Mouse (Mus musculus) skeletal muscle tissue, adult 2 months (tissue): ENCODE results near the gene Kdm1a.

Source experiments
- DNase-seq: peaks from one replicate; pipeline ENCODE4 v3.0.0-alpha.2; 2012; ENCODE audit warnings: low read depth, low spot score

Gene Kdm1a

DNA sequence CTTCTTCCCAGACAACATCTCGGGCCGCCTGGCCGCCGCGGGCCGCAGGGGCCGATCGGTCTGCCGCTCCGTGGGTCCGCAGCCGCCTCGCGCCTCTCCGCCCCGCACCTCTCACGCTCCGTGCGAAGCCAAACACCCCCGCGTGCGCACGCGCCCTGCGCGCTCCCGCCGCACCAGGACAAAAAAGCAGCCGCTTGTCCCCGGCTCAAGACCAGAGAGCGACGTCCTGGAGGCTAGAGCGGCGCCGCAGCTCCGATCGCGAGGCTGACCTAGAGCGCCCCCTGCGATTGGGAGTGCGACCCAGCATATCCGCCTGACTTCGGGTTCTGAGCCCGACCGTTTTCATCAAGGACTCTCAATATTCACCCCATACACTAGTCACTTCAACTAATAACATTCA, at the start of gene Kdm1a:
TSS of gene Kdm1a (minus strand) at position 156 of the 400 bp plus-strand sequence.
- DNase-seq: peak; percentile 90

GRCm38 (mm10) chr4:136651882-136652527, 49.5 kb upstream of the Kdm1a start:
- DNase-seq: no peak

DNA sequence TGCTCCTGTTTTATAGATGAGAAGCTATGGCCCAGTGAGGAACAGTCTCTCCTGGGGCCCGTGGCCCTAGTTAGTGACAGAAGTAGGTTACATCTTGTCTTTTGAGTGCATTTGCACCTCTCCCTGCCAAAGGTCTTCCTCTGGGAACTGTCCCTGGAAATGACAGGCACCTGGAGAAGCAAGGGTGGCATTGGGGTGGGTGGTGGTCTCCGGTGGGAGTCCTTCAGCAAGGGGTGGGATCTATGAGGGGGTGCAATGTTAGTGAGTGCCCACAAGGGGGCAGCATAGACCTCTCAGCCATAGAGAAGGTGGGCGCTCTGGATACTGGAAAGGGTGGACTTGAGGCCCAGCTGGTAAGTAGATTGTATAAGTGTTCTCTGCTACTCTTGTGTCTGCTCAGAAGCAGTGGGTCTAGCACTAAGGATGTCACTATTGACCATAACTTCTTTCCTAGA, 48.9 kb upstream of the Kdm1a start:
- no peak for DNase-seq

DNA sequence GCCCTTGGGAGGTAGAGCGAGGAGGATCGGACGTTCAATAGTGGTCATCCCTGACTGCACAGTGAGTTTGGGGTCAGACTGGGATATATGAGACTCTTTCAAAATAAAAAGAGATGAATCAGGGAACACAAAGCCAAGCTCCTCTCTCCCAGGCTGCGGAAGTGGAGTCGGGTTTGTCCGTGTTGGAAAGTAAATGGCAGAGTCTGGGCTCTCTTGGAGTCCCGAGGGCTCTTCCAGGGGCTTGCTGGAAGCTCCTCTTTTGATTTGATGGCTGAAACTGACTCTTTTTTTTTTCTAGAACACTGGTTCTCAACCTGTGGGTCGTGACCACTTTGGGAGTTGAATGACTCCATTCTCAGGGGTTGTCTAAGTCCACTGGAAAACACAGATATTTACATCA, 47.7 kb upstream of the Kdm1a start:
- no peak for DNase-seq

DNA sequence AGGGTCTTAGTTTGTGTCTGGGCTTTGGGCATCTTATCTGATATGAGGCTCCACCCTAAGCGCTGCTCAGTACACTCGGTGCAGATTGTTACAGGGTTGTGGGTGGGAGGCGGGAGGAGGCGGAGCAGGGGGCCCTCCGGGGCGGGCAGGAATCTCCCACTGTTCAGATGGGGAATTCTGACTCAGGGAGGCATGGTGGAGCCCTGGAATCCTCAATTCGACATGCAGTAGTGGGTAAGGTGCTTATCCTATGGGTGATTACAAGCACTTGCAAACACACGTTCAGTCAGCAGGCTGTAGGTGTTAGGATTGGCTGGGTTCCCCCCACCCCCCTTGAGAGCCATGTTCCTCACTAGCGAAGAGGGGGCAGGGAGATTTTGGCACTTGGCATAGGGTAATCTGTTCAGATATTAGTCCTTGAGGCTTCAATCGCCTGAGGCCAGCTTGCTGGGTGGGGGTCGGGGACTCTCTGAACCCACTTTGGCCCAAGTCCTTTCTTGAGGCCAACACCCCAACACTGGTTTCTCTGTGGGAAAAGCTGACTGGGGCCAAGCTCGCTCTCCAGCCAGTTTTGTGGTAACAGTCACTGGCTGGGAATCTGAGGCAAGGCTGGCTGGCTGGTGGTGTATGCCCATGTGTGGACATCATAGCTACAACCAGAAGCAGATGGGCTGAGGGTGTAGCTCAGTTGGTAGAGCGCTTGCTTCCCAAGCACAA, 47.1 kb upstream of the Kdm1a start:
- no peak for DNase-seq

GRCm38 (mm10) chr4:136648922-136649479, 46.5 kb upstream of the Kdm1a start:
- DNase-seq: peak; percentile 20

DNA sequence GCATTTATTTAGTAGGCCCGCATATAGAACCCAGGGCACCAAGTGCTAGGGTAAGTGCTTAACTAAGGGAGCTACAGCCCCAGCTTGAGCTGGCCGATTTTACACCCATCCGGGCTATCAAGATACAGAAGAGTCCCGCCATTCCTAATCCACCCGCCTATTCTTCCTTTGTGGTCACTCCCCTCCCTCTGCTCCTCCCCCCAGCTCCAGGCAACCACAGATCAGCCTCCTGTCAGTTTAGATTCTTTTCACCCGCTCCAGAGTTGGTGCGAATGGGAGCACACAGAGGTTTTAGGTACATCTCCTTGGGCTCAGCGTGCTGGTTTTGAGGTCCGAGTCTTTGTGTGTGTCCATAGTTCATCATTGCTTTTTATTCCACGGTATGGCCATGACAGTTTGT, 36.4 kb upstream of the Kdm1a start:
- no peak for DNase-seq

DNA sequence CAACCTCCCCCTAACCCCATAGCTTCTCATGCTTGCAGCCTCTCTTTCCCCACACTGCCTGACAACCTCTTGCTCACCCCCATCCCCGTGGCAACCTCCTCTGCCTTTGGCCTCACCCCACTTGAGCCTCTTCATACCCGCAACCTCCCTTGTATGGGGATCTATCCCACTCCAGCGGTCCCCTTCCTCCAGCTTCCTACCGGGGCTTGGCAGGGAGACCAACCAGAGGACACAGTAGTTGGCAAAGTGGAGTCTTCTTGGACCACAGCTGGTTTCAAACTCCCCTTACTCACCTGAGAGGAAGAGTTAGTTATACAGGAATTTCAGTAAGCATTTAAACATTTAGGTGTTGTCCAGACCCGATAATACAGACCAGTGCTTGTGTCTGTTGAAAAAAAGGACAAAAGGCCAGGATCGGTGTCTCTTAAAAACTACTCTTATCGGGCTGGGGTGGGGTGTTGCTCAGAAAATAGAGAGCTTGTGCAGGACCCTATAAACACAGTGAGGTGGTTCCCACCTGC, 35.8 kb upstream of the Kdm1a start:
- no peak for DNase-seq

DNA sequence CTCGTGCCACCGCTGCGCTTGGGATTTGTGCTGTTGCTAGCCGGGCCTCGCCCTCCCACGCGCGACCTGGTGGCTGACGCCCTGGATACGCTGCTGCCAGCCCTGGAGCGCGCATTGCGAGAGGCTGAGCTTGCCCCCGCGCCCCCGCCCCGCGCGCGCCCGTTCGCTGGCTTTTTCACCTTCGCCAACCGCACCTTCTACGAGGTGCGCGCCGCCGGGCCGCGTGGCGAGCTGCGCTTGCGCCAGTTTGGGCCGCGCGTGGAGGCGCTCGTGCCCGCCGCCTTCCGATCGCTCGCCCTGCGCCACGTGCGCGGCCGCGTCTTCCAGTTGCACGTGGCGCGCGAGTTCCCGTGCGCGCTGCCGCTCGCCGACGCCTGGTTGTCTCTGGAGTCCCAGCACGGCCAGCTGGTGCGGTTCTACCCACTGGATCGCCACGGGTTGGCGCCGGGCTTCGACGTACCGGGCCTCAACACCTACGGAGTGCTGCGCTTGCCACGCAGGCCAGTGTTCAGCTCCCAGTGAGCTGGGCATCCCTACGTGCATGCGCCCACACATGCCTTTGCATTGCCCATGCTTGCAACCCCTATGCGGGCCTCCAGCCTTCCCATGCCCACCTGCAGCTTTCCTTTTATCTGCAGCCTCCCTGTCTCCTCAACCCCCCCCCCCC, 35.2 kb upstream of the Kdm1a start:
- no peak for DNase-seq

GRCm38 (mm10) chr4:136636983-136637562, 34.5 kb upstream of the Kdm1a start:
- DNase-seq: no peak

DNA sequence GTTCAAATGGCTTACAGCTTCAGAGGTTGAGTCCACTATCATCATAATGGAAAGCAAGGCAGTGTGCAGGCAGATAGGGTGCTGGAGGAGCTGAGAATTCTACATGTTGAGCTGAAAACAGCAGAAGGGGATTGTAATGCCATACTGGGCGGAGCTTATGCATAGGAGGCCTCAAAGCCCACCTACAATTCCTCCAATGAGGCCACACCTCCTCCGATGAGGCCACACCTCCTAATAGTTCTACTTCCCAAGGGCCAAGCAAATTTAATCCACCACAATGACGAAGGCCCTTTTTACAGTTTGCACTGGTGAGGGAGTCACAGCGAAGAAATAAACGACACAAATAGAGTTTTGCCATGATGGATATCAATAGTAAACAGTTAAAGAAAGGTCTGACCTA, 34.0 kb upstream of the Kdm1a start:
- no peak for DNase-seq

GRCm38 (mm10) chr4:136635995-136636394, 33.5 kb upstream of the Kdm1a start:
- DNase-seq: no peak

DNA sequence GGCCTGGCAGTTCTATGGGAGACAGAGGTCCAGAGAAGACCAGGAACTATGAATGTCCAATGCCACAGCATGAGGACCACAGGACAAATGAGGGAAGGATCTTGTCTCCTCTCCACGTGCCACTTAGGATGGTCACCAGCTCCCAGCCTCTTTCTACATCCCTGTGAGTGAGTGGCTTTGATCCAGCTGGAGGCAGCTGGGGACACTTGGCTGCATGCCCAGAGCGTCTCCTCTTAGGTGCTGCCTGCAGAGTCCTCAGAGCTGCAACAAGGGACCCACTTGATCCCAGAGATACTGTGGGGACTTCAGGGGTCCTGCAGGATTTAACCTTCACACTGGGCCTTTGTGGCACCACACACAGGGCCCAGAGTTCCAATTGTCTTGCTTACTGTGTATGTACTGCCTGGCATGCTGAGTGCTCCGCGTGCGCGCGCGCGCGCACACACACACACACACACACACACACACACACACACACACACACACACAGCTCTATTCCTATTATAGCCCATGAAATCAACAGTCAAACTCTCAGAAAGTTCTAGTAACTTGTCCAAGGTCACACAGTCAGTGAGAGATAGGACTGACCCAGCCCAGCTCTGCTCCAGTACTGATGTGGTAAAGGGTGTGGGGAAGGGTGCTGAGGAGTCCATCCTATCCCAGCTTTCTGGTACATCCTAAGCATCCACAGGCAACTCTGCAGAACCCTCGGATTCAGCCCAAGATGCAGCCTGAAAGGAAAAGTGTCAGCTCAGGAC, 28.9 kb upstream of the Kdm1a start:
- DNase-seq: peak; percentile 10

GRCm38 (mm10) chr4:136626590-136626989, 24.1 kb upstream of the Kdm1a start:
- no peak for DNase-seq

- no peak for DNase-seq
These were observed 19.9 kb upstream of the Kdm1a start, which contains the start of gene Lactbl1 for GRCm38 (mm10) chr4:136622388-136622787. Gene Lactbl1, plus strand, starts transcription at chr4:136622621.

DNA sequence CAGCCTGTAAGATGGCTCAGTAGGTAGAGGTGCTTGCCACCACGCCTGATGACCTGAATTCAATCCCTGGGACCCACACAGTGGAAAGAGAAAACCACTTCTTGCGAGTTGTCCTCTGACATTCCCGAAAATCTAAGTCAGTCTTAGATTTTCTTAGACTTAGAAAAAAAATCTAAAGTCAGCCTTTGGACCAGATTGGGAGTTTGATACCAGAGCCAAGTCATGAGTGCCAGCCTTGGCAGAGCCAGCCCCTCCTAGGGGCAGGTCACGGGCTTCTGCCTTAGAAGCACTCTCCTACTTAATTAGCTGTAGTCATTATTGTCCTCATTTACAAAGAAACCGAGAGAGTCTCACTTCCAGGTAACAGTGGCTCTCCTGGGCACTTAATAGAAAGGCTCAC, 19.4 kb upstream of the Kdm1a start:
- DNase-seq: no peak

DNA sequence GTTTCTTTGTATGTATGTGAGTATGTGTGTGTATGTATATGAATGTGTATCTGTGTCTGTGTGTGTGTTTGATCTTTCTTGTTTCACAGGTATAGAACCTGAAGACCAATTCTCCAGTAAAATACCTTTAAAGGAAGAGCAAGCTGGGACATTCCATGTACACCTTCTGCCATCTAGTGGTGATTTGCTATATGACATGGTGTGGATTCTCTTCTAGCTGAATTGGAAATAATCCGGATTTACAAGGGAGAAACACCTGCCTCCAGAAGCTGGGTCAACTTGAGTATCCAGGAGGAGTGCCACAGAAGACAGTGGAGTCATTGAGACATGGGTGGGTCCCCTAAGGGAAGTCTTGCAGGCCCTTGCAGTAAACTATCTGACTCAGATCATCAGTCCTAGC, 18.8 kb upstream of the Kdm1a start:
- DNase-seq: no peak

GRCm38 (mm10) chr4:136613657-136614056, 11.1 kb upstream of the Kdm1a start:
- DNase-seq: no peak

DNA sequence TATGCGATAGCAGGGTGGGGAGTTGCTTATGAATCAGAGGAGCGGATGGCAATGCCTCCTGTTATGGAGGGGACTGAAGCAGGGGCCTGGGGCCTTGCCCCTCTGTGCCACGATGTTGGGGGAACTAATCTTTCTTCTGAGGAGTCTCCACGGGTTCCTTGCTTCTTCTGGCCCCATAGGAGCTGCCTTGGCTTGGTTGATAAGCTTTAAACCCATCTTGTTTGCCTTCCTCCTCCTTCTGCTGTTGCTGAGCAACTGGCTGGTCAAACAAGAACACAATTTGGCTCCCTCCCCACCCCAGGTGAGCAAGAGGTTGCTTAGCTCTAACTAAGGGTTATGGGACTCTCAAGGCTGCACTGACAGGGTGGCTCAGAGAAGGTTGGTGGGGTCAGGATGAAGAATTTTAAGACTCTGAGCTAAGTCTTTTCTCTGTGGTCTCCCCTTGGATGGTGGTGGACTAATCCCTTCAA, 7.9 kb upstream of the Kdm1a start, which contains the start of gene Tex46:
TSS of gene Tex46 (plus strand) at position 51 of the 470 bp plus-strand sequence.
- DNase-seq: no peak

DNA sequence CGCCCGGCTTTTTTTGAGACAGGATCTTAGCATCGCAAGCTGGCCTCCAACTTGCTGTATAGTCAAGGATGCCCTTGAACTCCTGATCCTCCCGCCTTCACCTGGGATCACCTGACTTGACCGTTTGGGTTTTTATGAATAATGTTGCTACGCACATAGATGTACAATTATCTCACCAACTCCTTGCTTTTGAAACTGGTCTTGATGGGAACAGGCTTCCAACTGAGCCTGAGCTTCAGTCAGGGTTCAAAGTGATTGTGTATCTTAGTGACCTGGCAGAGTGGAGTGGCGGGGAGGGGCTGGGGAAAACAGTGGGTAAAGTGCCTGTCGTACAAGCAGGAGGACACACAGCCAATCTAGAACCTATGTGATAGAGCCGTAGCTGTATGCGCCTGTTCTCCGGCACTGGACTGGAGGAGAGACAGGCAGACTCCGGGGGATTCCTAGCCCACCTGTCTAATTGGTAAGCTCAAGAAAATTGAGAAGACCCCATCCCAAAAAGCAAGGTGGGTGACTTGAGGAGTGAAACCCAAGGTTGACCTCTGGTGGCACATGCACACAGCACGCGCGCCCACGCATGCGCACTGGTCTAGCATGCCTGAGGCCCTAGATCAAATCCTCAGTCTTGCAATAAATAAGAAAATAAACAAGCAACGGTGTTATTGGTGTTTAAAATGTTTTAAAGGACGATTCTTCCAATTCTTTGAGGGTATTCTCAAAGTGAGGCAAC, 3.4 kb upstream of the Kdm1a start:
- no peak for DNase-seq
